Mouse (Mus musculus): ENCODE measurements around the gene 9130019O22Rik. TPM values are rescaled to one million over a fixed set of nuclear protein-coding genes. Genes with fewer than 3 reads are reported as not detected.
"Not testable (repeated sequence)": the region's sequence is repeated elsewhere in the genome, so short reads cannot be mapped to it uniquely, and the experiment has no call there.

9130019O22Rik gene
- polyA plus RNA-seq, 1 experiment from 2014 or later, result 5.4 TPM

DNA sequence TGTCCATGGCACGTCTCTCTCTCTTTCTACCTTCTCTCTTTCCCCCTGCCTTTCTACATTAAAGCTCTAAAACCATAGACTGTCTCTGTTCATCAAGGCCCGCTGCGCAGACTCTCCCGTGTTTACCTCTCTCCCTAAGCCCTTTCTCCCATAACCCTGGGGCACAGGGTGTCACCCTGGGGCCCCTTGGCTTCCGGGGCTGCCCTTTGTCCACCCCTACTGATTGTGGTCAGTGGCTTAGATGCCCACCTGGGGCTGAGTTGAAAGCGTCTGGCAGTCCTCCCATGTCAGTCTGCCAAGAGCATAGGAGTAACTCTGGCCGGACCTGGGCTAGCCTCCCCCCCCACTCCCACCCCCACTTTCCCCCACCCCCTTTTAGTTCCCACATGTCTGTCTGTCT, 3.3 kb upstream of the 9130019O22Rik start:
- no peak for DNase-seq (ENCODE audit: low spot score)
- 78% methylated on average over 7 of the region's 7 CpGs for WGBS

DNA sequence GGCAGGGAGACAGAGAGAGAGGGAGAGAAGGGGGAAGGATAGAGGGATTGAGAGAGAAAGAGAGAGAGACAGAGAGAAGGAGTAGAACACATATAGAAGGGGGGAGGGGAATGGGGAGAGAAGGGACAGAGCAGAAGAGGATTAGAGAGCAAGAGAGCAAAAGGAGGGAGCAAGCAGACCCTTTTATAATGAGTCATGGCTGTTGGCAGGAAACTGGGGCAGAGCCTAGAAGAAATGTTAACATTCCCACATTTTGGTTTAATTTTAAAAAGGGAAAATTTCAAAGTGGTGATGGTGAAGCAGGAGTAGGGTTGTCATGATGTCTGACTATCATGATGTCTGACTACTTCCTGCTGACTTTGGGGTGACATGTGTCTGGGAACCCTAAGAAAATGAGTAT, 1.2 kb upstream of the 9130019O22Rik start:
- H3K9ac ChIP-seq (ENCODE audit: low read depth, low read length); H3K36me3 ChIP-seq (ENCODE audit: control insufficient read depth, insufficient read depth, low read length); H3K4me3 ChIP-seq (ENCODE audit: low read depth, low read length); H3K4me2 ChIP-seq (replicated peaks; ENCODE audit: low read depth, low read length); ATAC-seq (ENCODE audit: low FRiP score); H3K4me1 ChIP-seq (replicated peaks; ENCODE audit: control insufficient read depth, insufficient read depth, low read length); H3K27me3 ChIP-seq (ENCODE audit: control insufficient read depth, insufficient read depth, low read length); H3K9me3 ChIP-seq (ENCODE audit: control insufficient read depth, low read length); DNase-seq (ENCODE audit: low spot score); H3K27ac ChIP-seq (ENCODE audit: low read depth, low read length): not testable (repeated sequence)

More for the DNA sequence above, 3.3 kb upstream of the 9130019O22Rik start:
- Histone ChIP-seq H3K9me3 (ENCODE audit: control insufficient read depth, low read length) (no peaks in the 10 kb centered on the region), H3K4me3 (ENCODE audit: low read depth, low read length) (no peak overlapping the region), H3K36me3 (ENCODE audit: control insufficient read depth, insufficient read depth, low read length) (no peaks in the 10 kb centered on the region), H3K9ac (ENCODE audit: low read depth, low read length) (no peak overlapping the region), H3K27ac (ENCODE audit: low read depth, low read length) (no peak overlapping the region), H3K4me2 (replicated peaks; ENCODE audit: low read depth, low read length) (no peak overlapping the region), H3K27me3 (ENCODE audit: control insufficient read depth, insufficient read depth, low read length) (no peaks in the 10 kb centered on the region), H3K4me1 (replicated peaks; ENCODE audit: control insufficient read depth, insufficient read depth, low read length) (no peaks in the 10 kb centered on the region)
- ATAC-seq (ENCODE audit: low FRiP score), result no peak

DNA sequence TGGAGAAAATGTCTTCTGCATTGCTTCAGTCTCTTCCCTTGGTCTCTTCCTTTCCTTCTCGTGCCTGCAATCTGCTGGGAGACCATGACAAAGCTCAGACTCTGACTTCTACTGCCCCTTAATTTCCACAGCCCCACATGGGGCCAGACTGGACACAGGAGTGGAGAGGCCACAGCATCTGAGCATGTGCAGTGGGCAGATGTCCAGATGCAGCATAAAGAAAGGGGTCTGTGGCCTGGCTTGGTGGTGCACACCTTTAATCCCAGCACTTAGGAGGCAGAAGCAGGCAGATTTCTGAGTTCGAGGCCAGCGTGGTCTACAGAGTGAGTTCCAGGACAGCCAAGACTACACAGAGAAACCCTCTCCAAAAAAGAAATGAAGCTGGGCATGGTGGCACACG, 1.4 kb downstream of the 9130019O22Rik start:
- H3K36me3 ChIP-seq (ENCODE audit: control insufficient read depth, insufficient read depth, low read length); H3K27ac ChIP-seq (ENCODE audit: low read depth, low read length); H3K9ac ChIP-seq (ENCODE audit: low read depth, low read length); H3K27me3 ChIP-seq (ENCODE audit: control insufficient read depth, insufficient read depth, low read length); H3K4me1 ChIP-seq (replicated peaks; ENCODE audit: control insufficient read depth, insufficient read depth, low read length); H3K4me2 ChIP-seq (replicated peaks; ENCODE audit: low read depth, low read length); H3K4me3 ChIP-seq (ENCODE audit: low read depth, low read length); H3K9me3 ChIP-seq (ENCODE audit: control insufficient read depth, low read length); ATAC-seq (ENCODE audit: low FRiP score); DNase-seq (ENCODE audit: low spot score): not testable (repeated sequence)
- WGBS, result 94% methylated on average over 4 of the region's 4 CpGs

GRCm38 (mm10) chr7:127378310-127378921, 8.6 kb downstream of the 9130019O22Rik start:
- 79% methylated on average over 6 of the region's 6 CpGs for WGBS
- Histone ChIP-seq H3K36me3 (ENCODE audit: control insufficient read depth, insufficient read depth, low read length) (no peaks in the 10 kb centered on the region), H3K4me2 (replicated peaks; ENCODE audit: low read depth, low read length) (no peak overlapping the region), H3K9me3 (ENCODE audit: control insufficient read depth, low read length) (no peaks in the 10 kb centered on the region), H3K4me3 (ENCODE audit: low read depth, low read length) (no peak overlapping the region), H3K27me3 (ENCODE audit: control insufficient read depth, insufficient read depth, low read length) (no peaks in the 10 kb centered on the region), H3K27ac (ENCODE audit: low read depth, low read length) (no peak overlapping the region), H3K4me1 (replicated peaks; ENCODE audit: control insufficient read depth, insufficient read depth, low read length) (no peaks in the 10 kb centered on the region), H3K9ac (ENCODE audit: low read depth, low read length) (no peak overlapping the region)
- ATAC-seq (ENCODE audit: low FRiP score), result no peak
- no peak for DNase-seq (ENCODE audit: low spot score)

DNA sequence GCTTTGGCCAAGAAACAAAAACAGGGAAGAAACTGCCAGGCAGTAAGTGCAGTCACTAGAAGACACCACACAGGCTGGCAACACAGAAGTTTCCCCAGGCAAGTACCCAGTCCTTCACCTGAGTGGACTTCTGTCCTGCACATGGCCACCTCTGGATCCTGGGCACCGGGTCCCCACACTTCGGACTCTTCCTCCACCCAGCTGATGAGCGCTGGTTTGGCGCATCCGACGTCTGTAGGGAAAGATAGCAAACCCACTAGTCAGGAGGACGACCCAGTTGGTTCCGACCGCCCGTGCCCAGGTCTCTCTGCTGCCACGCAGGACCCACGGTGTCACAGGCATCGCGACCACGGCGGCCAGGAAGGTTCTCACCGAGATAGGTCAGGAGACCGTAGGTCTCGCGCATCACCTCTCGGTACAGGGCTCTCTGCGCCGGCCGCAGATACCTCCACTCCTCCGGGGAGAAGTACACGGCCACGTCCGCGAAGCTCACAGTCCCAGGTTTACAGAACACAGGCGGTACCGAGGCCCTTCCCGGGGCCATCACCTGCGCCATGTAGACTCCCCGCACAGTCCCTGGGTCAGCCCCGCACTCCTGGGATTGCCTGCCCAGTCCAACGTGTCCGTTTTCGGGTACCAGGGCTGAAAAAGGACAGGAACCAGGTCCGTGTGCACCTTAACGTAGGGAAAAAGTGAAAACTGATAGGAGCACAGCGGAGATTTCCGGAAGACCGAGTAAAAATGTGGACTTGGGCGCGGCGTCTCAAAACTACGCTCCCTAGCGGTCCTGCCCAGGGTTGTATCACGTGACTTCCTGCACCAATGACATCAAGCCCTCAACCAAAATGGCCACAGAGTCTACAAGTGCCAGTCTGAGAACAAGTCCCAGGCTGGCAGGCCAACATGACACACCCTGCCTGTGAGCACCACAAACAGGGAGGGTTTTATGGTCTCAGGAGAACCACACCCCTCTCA, 11.4 kb downstream of the 9130019O22Rik start, which contains the start of gene Zfp747:
Gene Zfp747 (minus strand): TSS at position 780 of the 975 bp plus-strand sequence.
- WGBS, result 4% methylated on average over 40 of the region's 49 CpGs
- H3K4me3 ChIP-seq (ENCODE audit: low read depth, low read length), result peak within 1 kb of the TSS; percentile 70
- H3K4me2 ChIP-seq (replicated peaks; ENCODE audit: low read depth, low read length), result peak within 1 kb of the TSS; percentile 80
- peak; percentile 91 for ATAC-seq (ENCODE audit: low FRiP score)
- not testable (repeated sequence) for H3K27ac ChIP-seq (ENCODE audit: low read depth, low read length); H3K27me3 ChIP-seq (ENCODE audit: control insufficient read depth, insufficient read depth, low read length); H3K4me1 ChIP-seq (replicated peaks; ENCODE audit: control insufficient read depth, insufficient read depth, low read length); H3K9me3 ChIP-seq (ENCODE audit: control insufficient read depth, low read length); H3K36me3 ChIP-seq (ENCODE audit: control insufficient read depth, insufficient read depth, low read length)
- peak; percentile 88 for DNase-seq (ENCODE audit: low spot score)
- H3K9ac ChIP-seq (ENCODE audit: low read depth, low read length), result peak within 1 kb of the TSS; percentile 80

- not testable (repeated sequence) for ATAC-seq (ENCODE audit: low FRiP score); H3K27ac ChIP-seq (ENCODE audit: low read depth, low read length); H3K9me3 ChIP-seq (ENCODE audit: control insufficient read depth, low read length); H3K36me3 ChIP-seq (ENCODE audit: control insufficient read depth, insufficient read depth, low read length); H3K4me1 ChIP-seq (replicated peaks; ENCODE audit: control insufficient read depth, insufficient read depth, low read length); DNase-seq (ENCODE audit: low spot score); H3K4me3 ChIP-seq (ENCODE audit: low read depth, low read length); H3K9ac ChIP-seq (ENCODE audit: low read depth, low read length); H3K4me2 ChIP-seq (replicated peaks; ENCODE audit: low read depth, low read length); H3K27me3 ChIP-seq (ENCODE audit: control insufficient read depth, insufficient read depth, low read length)
- 76% methylated on average over 3 of the region's 3 CpGs for WGBS
Measured at GRCm38 (mm10) chr7:127371870-127372269, 15.1 kb downstream of the 9130019O22Rik start.

DNA sequence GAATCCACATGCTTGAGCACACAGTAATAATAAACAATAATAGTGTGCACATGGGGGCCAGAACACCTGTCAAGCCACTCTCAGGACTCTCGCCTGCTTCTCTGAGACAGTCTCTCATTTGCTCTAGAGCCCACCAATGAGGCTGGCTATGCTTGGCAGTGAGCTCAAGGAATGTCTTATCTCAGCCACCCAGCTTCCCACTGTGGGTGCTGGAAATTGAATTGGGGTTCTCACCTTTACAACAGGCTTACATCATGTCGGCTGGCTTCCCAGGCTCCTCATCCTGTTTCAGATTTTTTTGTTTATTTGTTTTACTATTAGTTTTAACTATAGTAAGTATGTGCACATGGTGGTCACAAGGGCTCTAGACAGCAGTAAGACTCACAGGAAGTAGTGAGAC, 15.8 kb downstream of the 9130019O22Rik start:
- WGBS, result 91% methylated on average over 2 of the region's 2 CpGs
- Histone ChIP-seq H3K27me3 (ENCODE audit: control insufficient read depth, insufficient read depth, low read length) (no peaks in the 10 kb centered on the region), H3K4me2 (replicated peaks; ENCODE audit: low read depth, low read length) (no peak overlapping the region), H3K4me3 (ENCODE audit: low read depth, low read length) (no peak overlapping the region), H3K27ac (ENCODE audit: low read depth, low read length) (no peak overlapping the region), H3K9me3 (ENCODE audit: control insufficient read depth, low read length) (no peaks in the 10 kb centered on the region), H3K9ac (ENCODE audit: low read depth, low read length) (no peak overlapping the region), H3K36me3 (ENCODE audit: control insufficient read depth, insufficient read depth, low read length) (no peaks in the 10 kb centered on the region), H3K4me1 (replicated peaks; ENCODE audit: control insufficient read depth, insufficient read depth, low read length) (no peaks in the 10 kb centered on the region)
- ATAC-seq (ENCODE audit: low FRiP score) (no peak), DNase-seq (ENCODE audit: low spot score) (no peak)

DNA sequence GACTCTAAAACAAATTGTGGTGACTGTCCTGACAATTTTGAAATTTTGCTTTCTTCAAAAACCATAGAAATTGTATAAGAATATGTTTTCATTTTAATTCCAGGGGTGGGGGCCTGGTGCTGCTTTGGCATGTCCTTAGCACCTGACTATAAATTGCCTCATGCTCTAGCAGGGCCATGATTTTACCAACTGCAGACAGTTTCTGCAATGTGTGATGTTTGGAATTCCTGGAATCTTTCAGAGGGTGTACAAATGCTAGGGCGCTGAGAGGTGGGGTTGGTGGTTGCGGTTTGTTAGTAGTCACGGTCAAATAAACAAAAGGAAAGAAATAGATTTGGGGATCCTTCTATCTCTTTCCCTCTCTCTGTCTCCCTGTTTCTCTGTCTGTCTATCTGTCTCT, 20.7 kb downstream of the 9130019O22Rik start:
- DNase-seq (ENCODE audit: low spot score), result no peak
- H3K4me2 ChIP-seq (replicated peaks; ENCODE audit: low read depth, low read length), result no peak overlapping the region
- no peak for ATAC-seq (ENCODE audit: low FRiP score)
- H3K9me3 ChIP-seq (ENCODE audit: control insufficient read depth, low read length), result no peaks in the 10 kb centered on the region
- H3K4me1 ChIP-seq (replicated peaks; ENCODE audit: control insufficient read depth, insufficient read depth, low read length), result no peaks in the 10 kb centered on the region
- H3K27ac ChIP-seq (ENCODE audit: low read depth, low read length), result no peak overlapping the region
- H3K27me3 ChIP-seq (ENCODE audit: control insufficient read depth, insufficient read depth, low read length), result 0 out of 2 replicates have a peak, but pooled peaks cover 2% of the 10 kb centered on the region
- H3K9ac ChIP-seq (ENCODE audit: low read depth, low read length), result no peak overlapping the region
- no peaks in the 10 kb centered on the region for H3K36me3 ChIP-seq (ENCODE audit: control insufficient read depth, insufficient read depth, low read length)
- no peak overlapping the region for H3K4me3 ChIP-seq (ENCODE audit: low read depth, low read length)
- WGBS, result 85% methylated on average over 3 of the region's 3 CpGs

Measured in hindbrain, embryonic 11.5 days (tissue).